Mouse (Mus musculus) ES-Bruce4 (cell line): ENCODE data around the gene 4930412O13Rik.

Experiments
- CTCF ChIP-seq: IDR thresholded peaks from one replicate; pipeline ENCODE4 v1.8.1; 2011; ENCODE audit warnings: low read depth, low read length
- POLR2A ChIP-seq: IDR thresholded peaks from one replicate; pipeline ENCODE4 v1.8.1; 2011; ENCODE audit warnings: low read length; ENCODE audit not compliant: insufficient read depth

DNA sequence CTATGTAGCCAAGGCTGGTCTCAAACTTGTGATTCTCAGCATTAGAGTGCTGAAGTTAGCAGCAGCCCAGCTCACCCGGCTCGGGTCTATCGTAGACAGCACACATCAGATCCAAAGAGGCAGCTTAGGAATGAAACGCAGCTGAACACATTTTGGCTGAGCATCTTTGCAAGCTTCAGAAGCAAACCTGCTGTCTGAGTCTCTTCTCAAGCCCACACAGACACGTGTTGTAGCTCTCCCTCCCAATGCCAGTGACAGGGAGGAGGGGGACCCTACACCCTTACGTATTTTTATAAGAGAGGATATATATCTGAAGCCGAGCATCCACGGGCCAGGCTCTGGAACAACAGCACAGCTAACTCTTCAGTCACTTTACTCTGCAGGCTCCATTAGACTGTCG lies 36.5 kb downstream of the 4930412O13Rik start:
- TF ChIP-seq CTCF (no peak), POLR2A (no peak)
